Mouse (Mus musculus): ENCODE measurements around the gene Prkab2. TPM values are rescaled to one million over a fixed set of nuclear protein-coding genes. Genes with fewer than 3 reads are reported as not detected.

Prkab2 gene
- total and polyA plus RNA-seq, 3 experiments, result 0.68 to 1.5 (median 1.4) TPM

DNA sequence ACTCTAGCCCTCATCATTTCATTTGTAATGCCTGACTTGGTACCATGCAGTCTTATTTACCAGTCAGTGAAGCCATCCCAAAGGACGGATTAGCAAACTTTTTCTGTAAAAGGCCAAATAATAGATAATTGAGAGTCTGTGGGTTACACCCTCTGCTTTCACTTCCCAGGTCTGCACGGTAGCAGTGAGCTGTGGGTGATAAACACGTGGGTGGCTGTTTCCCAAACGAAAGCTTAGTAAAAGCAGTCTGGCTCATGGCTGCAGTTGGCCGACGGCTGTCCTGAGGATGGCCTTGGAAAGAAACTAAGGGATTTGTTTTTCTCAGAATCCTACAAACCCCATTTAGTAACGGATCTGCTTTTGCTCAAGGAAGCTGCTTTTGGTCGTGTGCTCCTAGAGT lies 3.2 kb downstream of the Prkab2 start:
- peak; percentile 53 for DNase-seq (ENCODE audit: extremely low read depth)
- no peaks in the 10 kb centered on the region for H3K9me3 ChIP-seq (replicated peaks; ENCODE audit: low read length)
- H3K4me2 ChIP-seq (ENCODE audit: insufficient read depth, low read depth, poor library complexity, severe bottlenecking), result peak overlapping the region; percentile 54; the same call in 1 of the 2 replicates
- dilution Hi-C loops (cut with MboI; ENCODE audit: extremely low pct_ligation_motif_present, extremely low pct_unique_long_range_greater_than_20kb, low sequenced_read_pairs), result no loop called here
- H3K4me3 ChIP-seq (replicated peaks in 1 of 3; ENCODE audit: low read depth in 2 of 3, low read length in 2 of 3, poor library complexity in 1 of 3), result no peak overlapping the region
- H3K27ac ChIP-seq (ENCODE audit: insufficient read depth, low read depth), result no peak overlapping the region
- peaks cover 0 to 31% of the 10 kb centered on the region in 2 experiments for H3K36me3 ChIP-seq (replicated peaks in 1 of 2; ENCODE audit: control insufficient read depth in 1 of 2, insufficient read depth in 1 of 2, low read length in 1 of 2)
- H3K27me3 ChIP-seq (replicated peaks), result peaks cover 4% of the 10 kb centered on the region
- peaks cover 5 to 37% of the 10 kb centered on the region in 2 experiments for H3K4me1 ChIP-seq (ENCODE audit: control insufficient read depth in 1 of 2, insufficient read depth in 2 of 2)
- no peaks in the 10 kb centered on the region for H3K79me2 ChIP-seq (replicated peaks; ENCODE audit: control insufficient read depth, extremely low read depth, insufficient read depth, poor library complexity, severe bottlenecking)
- no peak for TF ChIP-seq E2F4 (IDR thresholded peaks at IDR 0.05; ENCODE audit: insufficient replicate concordance, low read depth, low read length)
- TF ChIP-seq MAZ (IDR thresholded peaks at IDR 0.05; ENCODE audit: low read depth, low read length), result no peak
- TF ChIP-seq MAFK (IDR thresholded peaks at IDR 0.05; ENCODE audit: insufficient replicate concordance, low read length), result no peak
- TF ChIP-seq GABPA (IDR thresholded peaks at IDR 0.05; ENCODE audit: insufficient replicate concordance, low read depth, low read length), result no peak
- no peak for TF ChIP-seq UBTF (IDR thresholded peaks at IDR 0.05; ENCODE audit: low read depth, low read length)
- TF ChIP-seq USF1 (IDR thresholded peaks at IDR 0.05; ENCODE audit: low read depth, low read length), result peak; percentile 47; the same call in 1 of the 2 replicates
- TF ChIP-seq ELF1 (IDR thresholded peaks at IDR 0.05; ENCODE audit: low read depth, low read length), result no peak
- no peak for TF ChIP-seq ZMIZ1 (IDR thresholded peaks at IDR 0.05; ENCODE audit: low read depth, low read length)
- TF ChIP-seq JUN (IDR thresholded peaks at IDR 0.05; ENCODE audit: insufficient read depth, low read depth, low read length), result no peak
- TF ChIP-seq CHD2 (IDR thresholded peaks at IDR 0.05; ENCODE audit: low read length), result no peak
- TF ChIP-seq RCOR1 (conservative IDR thresholded peaks at IDR 0.05; ENCODE audit: low read depth, low read length), result no peak
- no peak for TF ChIP-seq PAX5 (IDR thresholded peaks at IDR 0.05; ENCODE audit: low read length)
- TF ChIP-seq TCF12 (IDR thresholded peaks at IDR 0.05; ENCODE audit: low read depth, low read length), result no peak
- 0 out of 2 replicates have a peak, but pooled peaks have one; percentile 20 for TF ChIP-seq JUND (conservative IDR thresholded peaks at IDR 0.05; ENCODE audit: low read depth, low read length)
- TF ChIP-seq MEF2A (IDR thresholded peaks at IDR 0.05; ENCODE audit: borderline replicate concordance, low read depth, low read length), result 0 out of 2 replicates have a peak, but pooled peaks have one; percentile 2
- TF ChIP-seq POLR2A (IDR thresholded peaks at IDR 0.05; ENCODE audit: low read depth, low read length), result no peak
- no peak for TF ChIP-seq TBP (conservative IDR thresholded peaks at IDR 0.05; ENCODE audit: low read depth, low read length)
- no peak for TF ChIP-seq NELFE (IDR thresholded peaks at IDR 0.05; ENCODE audit: low read depth, low read length)
- no peak for TF ChIP-seq KAT2A (IDR thresholded peaks at IDR 0.05; ENCODE audit: insufficient replicate concordance, low read length)
- TF ChIP-seq IRF4 (IDR thresholded peaks at IDR 0.05; ENCODE audit: low read depth, low read length), result peak; percentile 82
- no peak for TF ChIP-seq ZC3H11A (IDR thresholded peaks at IDR 0.05; ENCODE audit: low read depth, low read length)
- 0 out of 2 replicates have a peak, but pooled peaks have one; percentile 28 for TF ChIP-seq SIN3A (IDR thresholded peaks at IDR 0.05; ENCODE audit: low read length)
- TF ChIP-seq EP300 (IDR thresholded peaks at IDR 0.05; ENCODE audit: low read length), result 0 out of 2 replicates have a peak, but pooled peaks have one; percentile 21
- peak; percentile 58 for TF ChIP-seq ETS1 (conservative IDR thresholded peaks at IDR 0.05; ENCODE audit: low read depth, low read length)
- peak; percentile 70; the same call in 1 of the 2 replicates for TF ChIP-seq MXI1 (IDR thresholded peaks at IDR 0.05; ENCODE audit: low read depth, low read length)
- peak; percentile 97 for TF ChIP-seq MAX (IDR thresholded peaks at IDR 0.05; ENCODE audit: low read length)
- TF ChIP-seq HCFC1 (IDR thresholded peaks at IDR 0.05; ENCODE audit: low read depth, low read length), result no peak
- TF ChIP-seq RAD21 (IDR thresholded peaks at IDR 0.05; ENCODE audit: low read depth, low read length), result no peak
- peak; percentile 40; the same call in 1 of the 2 replicates for TF ChIP-seq ZNF384 (IDR thresholded peaks at IDR 0.05; ENCODE audit: low read depth, low read length)
- TF ChIP-seq CHD1 (IDR thresholded peaks at IDR 0.05; ENCODE audit: low read depth, low read length), result no peak
- TF ChIP-seq POLR2AphosphoS2 (IDR thresholded peaks at IDR 0.05; ENCODE audit: low read depth, low read length), result no peak
- TF ChIP-seq BHLHE40 (IDR thresholded peaks at IDR 0.05; ENCODE audit: low read depth, low read length), result peak; percentile 92
- TF ChIP-seq SMC3 (IDR thresholded peaks at IDR 0.05; ENCODE audit: low read depth, low read length), result no peak
- no peak for TF ChIP-seq ZKSCAN1 (IDR thresholded peaks at IDR 0.05; ENCODE audit: borderline replicate concordance, low read depth, low read length)
- no peak for TF ChIP-seq NRF1 (IDR thresholded peaks at IDR 0.05; ENCODE audit: low read depth, low read length)
- TF ChIP-seq CTCF (conservative IDR thresholded peaks at IDR 0.05 in 1 of 2, IDR thresholded peaks at IDR 0.05 in 1 of 2; ENCODE audit: low read depth in 2 of 2, low read length in 2 of 2), result no peak
- peak; percentile 79 for TF ChIP-seq MYC (IDR thresholded peaks at IDR 0.05; ENCODE audit: low read depth, low read length)
- 0 out of 2 replicates have a peak, but pooled peaks have one; percentile 27 for TF ChIP-seq USF2 (conservative IDR thresholded peaks at IDR 0.05; ENCODE audit: low read depth, low read length)
- no peak overlapping the region for H3K9ac ChIP-seq (ENCODE audit: insufficient read depth, low read depth)
- in situ Hi-C loops (cut with MboI; ENCODE audit: low pct_ligation_motif_present, low pct_unique_long_range_greater_than_20kb, low sequenced_read_pairs), result no loop called here
